Mouse (Mus musculus): ENCODE measurements at regions not wholly inside any gene's neighbourhood (a gene's known extent, or its start where the extent isn't known, plus 50 kb on each side); places are given as distances from the start of the nearest gene placed in this dataset.

DNA sequence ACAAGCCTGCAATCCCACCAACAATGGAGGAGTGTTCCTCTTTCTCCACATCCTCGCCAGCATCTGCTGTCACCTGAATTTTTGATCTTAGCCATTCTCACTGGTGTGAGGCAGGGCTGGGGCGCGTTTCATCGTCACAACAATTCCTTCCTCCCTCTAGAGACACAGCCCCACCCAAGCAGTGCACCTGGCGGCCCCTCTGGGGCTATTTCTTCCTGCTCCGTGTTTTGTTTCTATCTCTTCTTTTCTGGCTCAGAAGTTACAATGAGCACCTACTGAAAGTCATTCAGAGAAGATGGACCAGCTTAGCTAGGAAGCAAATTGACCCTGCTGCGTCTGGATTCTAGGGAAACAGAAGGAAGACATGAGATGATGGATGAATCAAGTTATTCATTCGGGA, 172.5 kb downstream of the Cand1 start:
- H3K36me3 ChIP-seq = no peaks in the 10 kb centered on the region
- peaks cover 3% of the 10 kb centered on the region; the same call in 1 of the 2 replicates for H3K4me1 ChIP-seq
- no peak overlapping the region for H3K9ac ChIP-seq
- H3K27ac ChIP-seq = no peak overlapping the region
- no peak overlapping the region for H3K4me2 ChIP-seq
- H3K9me3 ChIP-seq = no peaks in the 10 kb centered on the region
- H3K4me3 ChIP-seq (replicated peaks) = no peak overlapping the region
- no peak for ATAC-seq (ENCODE audit: insufficient read depth, low FRiP score, low read depth)
- 89% methylated on average over 8 of the region's 8 CpGs for WGBS
- no peaks in the 10 kb centered on the region for H3K27me3 ChIP-seq (replicated peaks)

DNA sequence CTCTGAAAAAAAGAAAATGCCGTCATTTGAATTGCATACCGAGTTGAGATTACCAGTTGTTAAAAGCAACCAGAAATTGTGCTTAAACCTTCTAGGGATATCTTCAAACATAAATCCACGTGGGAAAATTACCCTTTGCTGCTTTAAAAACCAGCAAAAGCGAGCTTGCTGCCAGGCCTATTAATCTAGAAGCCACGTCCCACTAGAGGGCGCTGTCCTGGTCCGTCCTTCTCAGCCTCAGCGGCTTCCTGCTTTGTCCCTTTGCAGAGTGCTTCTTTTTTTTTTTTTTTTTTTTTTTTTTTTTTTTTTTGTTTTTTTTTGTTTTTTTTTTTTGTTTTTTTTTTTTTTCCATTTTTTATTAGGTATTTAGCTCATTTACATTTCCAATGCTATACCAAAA, 173.9 kb downstream of the Cand1 start:
- 25% methylated on average over 8 of the region's 8 CpGs for WGBS
- no peak overlapping the region for H3K4me2 ChIP-seq
- H3K4me3 ChIP-seq (replicated peaks) = no peak overlapping the region
- ATAC-seq (ENCODE audit: insufficient read depth, low FRiP score, low read depth) = no peak
- no peaks in the 10 kb centered on the region for H3K9me3 ChIP-seq
- no peak overlapping the region for H3K27ac ChIP-seq
- H3K9ac ChIP-seq = no peak overlapping the region
- H3K36me3 ChIP-seq = no peaks in the 10 kb centered on the region
- H3K4me1 ChIP-seq = peaks cover 3% of the 10 kb centered on the region; the same call in 1 of the 2 replicates
- no peaks in the 10 kb centered on the region for H3K27me3 ChIP-seq (replicated peaks)

DNA sequence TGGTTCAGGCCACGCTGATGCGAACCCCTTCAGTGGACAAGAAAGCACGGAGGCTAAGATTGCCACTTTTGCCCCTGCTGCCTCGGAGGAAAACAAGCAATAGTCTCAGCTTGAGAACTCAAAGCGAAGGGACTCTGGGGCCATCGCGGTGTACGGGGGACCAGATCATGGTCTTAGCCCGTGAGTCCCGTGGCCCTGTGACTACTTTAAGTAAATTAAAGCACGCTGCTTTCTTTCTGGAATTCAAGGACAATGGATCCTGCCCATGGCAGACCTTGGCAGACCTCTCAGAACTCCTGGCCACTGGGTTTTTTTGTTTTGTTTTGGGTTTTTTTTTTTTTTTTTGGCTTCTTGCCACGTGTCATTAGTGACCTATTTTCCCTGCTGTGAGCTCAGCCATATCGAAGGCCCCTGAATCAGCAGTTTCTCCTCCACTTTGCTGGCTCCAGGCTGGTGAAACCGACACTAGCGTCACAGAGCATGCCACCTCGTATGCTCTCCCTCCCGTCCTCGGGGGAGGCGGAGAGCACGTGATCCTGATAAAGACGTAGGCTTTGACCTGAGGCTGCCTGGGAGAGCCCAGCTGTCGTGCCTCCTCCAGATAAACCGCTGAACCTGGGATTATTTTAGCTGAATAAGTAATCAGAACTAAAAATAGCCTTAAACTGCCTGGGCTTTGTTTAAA, 174.6 kb downstream of the Cand1 start:
- no peak overlapping the region for H3K4me3 ChIP-seq (replicated peaks)
- WGBS = 42% methylated on average over 23 of the region's 23 CpGs
- ATAC-seq (ENCODE audit: insufficient read depth, low FRiP score, low read depth) = peak; percentile 87

DNA sequence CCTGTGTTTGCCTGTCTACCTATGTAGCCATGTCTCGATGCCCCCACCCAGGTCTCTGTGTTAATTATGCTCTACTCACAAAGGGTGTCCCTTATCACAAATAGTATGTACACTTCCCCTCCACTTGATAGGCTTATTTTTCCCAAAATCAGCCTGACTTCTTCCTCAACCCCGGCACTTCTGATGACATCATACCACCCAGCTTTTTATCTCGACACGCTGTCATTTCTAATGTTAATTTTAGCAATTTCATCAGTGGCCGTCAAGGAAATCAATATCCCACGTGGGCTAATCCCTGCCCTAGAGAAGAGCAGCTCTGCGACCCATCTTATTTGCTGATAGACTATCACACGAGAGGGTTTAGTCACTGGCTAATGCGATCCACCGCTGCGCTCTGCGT, 175.6 kb downstream of the Cand1 start:
- Histone ChIP-seq H3K9ac (no peak overlapping the region), H3K27ac (no peak overlapping the region), H3K27me3 (replicated peaks) (no peaks in the 10 kb centered on the region), H3K9me3 (no peaks in the 10 kb centered on the region), H3K4me1 (peaks cover 3% of the 10 kb centered on the region; the same call in 1 of the 2 replicates), H3K4me2 (no peak overlapping the region), H3K4me3 (replicated peaks) (no peak overlapping the region), H3K36me3 (no peaks in the 10 kb centered on the region)
- no peak for ATAC-seq (ENCODE audit: insufficient read depth, low FRiP score, low read depth)
- WGBS = 80% methylated on average over 12 of the region's 12 CpGs

More for the DNA sequence above, 174.6 kb downstream of the Cand1 start:
- no peaks in the 10 kb centered on the region for H3K9me3 ChIP-seq
- no peaks in the 10 kb centered on the region for H3K36me3 ChIP-seq
- no peaks in the 10 kb centered on the region for H3K27me3 ChIP-seq (replicated peaks)
- 0 out of 2 replicates have a peak overlapping the region, but pooled peaks have one; percentile 29 for H3K4me2 ChIP-seq
- H3K4me1 ChIP-seq = peaks cover 3% of the 10 kb centered on the region; the same call in 1 of the 2 replicates
- H3K9ac ChIP-seq = no peak overlapping the region
- peak overlapping the region; percentile 44; the same call in 1 of the 2 replicates for H3K27ac ChIP-seq

DNA sequence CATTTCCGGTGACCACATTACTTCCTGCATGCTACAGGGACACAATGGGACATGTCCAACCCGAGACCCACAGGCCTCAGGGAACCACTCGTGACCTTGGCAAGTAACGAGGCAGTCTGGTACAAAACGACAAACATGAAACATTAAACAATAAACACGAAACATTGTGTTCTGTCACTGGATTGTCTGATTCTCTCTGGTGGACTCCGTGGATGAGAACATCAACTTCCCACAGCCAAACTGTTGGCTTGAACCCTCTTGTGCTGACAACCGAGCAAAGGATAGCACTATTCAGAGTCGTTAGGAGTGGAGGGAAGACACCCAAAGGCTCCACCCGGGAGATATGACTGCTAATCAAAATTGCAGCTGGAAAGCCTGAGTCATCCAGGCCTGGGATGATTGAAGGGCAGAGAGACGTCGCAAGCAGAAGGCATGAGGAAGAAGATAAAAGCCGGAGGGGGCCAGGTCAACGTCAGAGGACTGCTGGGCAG, 176.6 kb downstream of the Cand1 start:
- 75% methylated on average over 14 of the region's 14 CpGs for WGBS
- Histone ChIP-seq H3K36me3 (no peaks in the 10 kb centered on the region), H3K9me3 (no peaks in the 10 kb centered on the region), H3K4me2 (no peak overlapping the region), H3K4me1 (peaks cover 3% of the 10 kb centered on the region; the same call in 1 of the 2 replicates), H3K27ac (no peak overlapping the region), H3K27me3 (replicated peaks) (no peaks in the 10 kb centered on the region), H3K4me3 (replicated peaks) (no peak overlapping the region), H3K9ac (no peak overlapping the region)
- no peak for ATAC-seq (ENCODE audit: insufficient read depth, low FRiP score, low read depth)

DNA sequence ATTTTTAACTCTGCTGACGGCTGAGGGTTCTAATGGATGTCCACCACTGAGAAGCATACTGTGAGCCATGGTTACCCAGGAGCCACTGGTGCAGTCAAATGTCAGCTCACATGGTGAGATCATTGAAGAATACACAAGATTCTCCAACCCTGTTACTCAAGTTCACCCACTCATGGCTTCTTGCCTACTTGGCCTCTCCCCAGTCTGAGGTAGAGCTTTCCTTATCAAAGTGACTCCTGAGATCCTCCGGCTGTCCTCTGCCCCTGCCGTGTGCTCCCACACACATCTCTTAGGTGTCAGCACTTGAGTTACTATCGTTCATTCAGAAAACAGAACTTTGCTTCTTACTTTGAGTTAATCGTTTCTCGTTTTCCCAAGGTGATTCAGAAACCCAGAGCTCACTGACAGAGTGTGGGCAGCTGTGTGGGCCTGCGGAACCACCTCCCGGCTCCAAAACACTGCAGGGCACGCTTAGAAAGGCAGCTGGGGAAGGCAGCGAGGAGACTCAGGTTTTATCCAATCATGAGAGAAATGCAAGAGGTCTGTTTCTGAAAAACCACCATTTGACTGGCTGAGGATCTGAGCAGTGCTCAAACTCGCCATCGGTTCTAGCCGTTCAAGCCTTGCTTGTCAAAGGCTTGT, 177.8 kb downstream of the Cand1 start:
- H3K27me3 ChIP-seq (replicated peaks) = no peaks in the 10 kb centered on the region
- H3K36me3 ChIP-seq = no peaks in the 10 kb centered on the region
- no peaks in the 10 kb centered on the region for H3K9me3 ChIP-seq
- no peak overlapping the region for H3K4me2 ChIP-seq
- peaks cover 3% of the 10 kb centered on the region; the same call in 1 of the 2 replicates for H3K4me1 ChIP-seq
- 82% methylated on average over 13 of the region's 13 CpGs for WGBS
- H3K9ac ChIP-seq = no peak overlapping the region
- H3K4me3 ChIP-seq (replicated peaks) = no peak overlapping the region
- H3K27ac ChIP-seq = no peak overlapping the region
- ATAC-seq (ENCODE audit: insufficient read depth, low FRiP score, low read depth) = no peak

DNA sequence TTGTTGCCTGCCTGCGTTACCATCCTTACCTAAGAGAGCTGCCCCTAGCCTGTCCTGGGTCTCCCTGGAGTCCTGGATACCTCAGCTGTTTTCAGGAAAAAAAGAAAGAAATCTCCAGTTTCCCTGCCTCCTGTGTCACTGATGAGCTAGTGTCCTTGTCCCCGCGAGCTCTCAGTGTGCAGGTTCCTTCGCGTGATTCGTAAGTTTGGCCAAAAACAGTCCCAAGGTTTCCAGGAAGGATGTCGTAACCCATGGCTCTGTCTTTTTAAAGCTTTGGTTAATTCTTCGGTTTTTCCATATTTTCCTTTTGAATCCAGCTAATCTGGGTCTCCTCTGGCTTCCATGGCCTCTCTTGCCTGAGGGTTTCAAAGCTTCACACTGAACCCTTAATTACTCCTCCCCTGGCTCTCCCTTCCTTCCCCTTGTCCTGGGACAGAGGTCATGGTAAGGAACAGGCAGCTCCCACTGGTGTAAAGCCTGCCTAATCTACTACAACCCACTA, 178.5 kb downstream of the Cand1 start:
- H3K4me3 ChIP-seq (replicated peaks) = no peak overlapping the region
- H3K4me1 ChIP-seq = peaks cover 3% of the 10 kb centered on the region; the same call in 1 of the 2 replicates
- H3K27me3 ChIP-seq (replicated peaks) = no peaks in the 10 kb centered on the region
- no peaks in the 10 kb centered on the region for H3K36me3 ChIP-seq
- no peak for ATAC-seq (ENCODE audit: insufficient read depth, low FRiP score, low read depth)
- no peak overlapping the region for H3K9ac ChIP-seq
- H3K9me3 ChIP-seq = no peaks in the 10 kb centered on the region
- no peak overlapping the region for H3K4me2 ChIP-seq
- no peak overlapping the region for H3K27ac ChIP-seq
- WGBS = 93% methylated on average over 8 of the region's 8 CpGs

DNA sequence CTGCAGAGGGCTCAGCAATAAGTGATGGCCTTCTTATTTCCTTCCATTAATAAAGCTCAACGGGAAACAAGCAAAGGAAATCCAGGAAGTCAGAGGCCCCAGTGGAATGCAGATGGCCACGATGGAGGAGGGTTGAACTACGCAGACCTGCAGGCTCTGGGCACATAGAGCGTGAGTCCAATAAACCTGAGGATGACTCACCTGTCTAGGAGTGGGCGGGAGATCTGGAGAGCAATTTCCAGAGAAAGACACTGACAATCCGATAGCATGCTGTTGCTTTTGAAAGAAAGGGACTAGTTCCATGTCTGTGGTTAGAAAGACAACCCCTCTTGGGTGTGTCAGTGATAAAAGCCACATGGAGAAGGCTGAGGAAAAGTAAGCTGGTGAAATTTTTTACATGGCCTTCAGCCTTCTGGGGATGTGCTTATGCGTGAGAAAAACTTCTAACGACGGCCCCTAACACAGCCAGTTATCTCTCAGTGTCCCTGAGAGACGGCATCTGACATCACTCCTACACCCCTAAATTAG, 181.3 kb downstream of the Cand1 start:
- no peaks in the 10 kb centered on the region for H3K4me1 ChIP-seq
- 63% methylated on average over 10 of the region's 10 CpGs for WGBS
- H3K27me3 ChIP-seq (replicated peaks) = no peaks in the 10 kb centered on the region
- 0 out of 2 replicates have a peak, but pooled peaks have one; percentile 43 for ATAC-seq (ENCODE audit: insufficient read depth, low FRiP score, low read depth)
- H3K9ac ChIP-seq = no peak overlapping the region
- H3K9me3 ChIP-seq = no peaks in the 10 kb centered on the region
- H3K36me3 ChIP-seq = no peaks in the 10 kb centered on the region
- no peak overlapping the region for H3K4me2 ChIP-seq
- no peak overlapping the region for H3K4me3 ChIP-seq (replicated peaks)
- H3K27ac ChIP-seq = no peak overlapping the region

DNA sequence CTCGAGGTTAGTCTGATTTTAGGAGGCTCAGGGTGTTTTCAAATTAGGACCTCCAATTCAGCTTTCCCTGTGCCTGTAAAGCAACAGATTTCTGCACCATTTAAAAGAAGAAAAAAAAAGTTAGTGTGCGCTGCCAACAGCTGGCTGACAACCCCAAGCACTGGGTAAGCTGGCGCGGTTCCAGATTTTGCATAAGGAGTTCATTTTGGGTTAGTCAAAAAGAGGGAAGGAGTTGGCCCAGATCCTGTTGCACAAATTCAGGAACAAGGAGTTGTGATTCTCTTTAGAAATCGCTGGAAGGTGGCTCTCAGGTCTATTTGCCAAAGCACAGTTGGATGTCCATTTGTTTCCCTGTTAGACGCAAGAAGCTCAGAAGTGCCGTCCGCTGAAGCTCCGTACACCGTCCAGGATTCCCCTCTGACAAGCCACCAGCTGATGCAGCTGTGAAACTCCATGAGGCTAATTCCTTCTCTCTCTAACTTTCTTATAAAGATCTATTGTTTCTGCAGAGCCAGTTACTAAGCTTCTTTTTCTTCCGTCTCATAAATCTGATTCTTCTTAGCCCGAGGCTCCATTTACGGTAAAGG, 184.6 kb downstream of the Cand1 start:
- Histone ChIP-seq H3K4me1 (no peaks in the 10 kb centered on the region), H3K36me3 (no peaks in the 10 kb centered on the region), H3K9ac (no peak overlapping the region), H3K27ac (no peak overlapping the region), H3K4me2 (no peak overlapping the region; the same call in 1 of the 2 replicates), H3K27me3 (replicated peaks) (no peaks in the 10 kb centered on the region), H3K9me3 (no peaks in the 10 kb centered on the region), H3K4me3 (replicated peaks) (no peak overlapping the region)
- no peak for ATAC-seq (ENCODE audit: insufficient read depth, low FRiP score, low read depth)
- 47% methylated on average over 13 of the region's 13 CpGs for WGBS

DNA sequence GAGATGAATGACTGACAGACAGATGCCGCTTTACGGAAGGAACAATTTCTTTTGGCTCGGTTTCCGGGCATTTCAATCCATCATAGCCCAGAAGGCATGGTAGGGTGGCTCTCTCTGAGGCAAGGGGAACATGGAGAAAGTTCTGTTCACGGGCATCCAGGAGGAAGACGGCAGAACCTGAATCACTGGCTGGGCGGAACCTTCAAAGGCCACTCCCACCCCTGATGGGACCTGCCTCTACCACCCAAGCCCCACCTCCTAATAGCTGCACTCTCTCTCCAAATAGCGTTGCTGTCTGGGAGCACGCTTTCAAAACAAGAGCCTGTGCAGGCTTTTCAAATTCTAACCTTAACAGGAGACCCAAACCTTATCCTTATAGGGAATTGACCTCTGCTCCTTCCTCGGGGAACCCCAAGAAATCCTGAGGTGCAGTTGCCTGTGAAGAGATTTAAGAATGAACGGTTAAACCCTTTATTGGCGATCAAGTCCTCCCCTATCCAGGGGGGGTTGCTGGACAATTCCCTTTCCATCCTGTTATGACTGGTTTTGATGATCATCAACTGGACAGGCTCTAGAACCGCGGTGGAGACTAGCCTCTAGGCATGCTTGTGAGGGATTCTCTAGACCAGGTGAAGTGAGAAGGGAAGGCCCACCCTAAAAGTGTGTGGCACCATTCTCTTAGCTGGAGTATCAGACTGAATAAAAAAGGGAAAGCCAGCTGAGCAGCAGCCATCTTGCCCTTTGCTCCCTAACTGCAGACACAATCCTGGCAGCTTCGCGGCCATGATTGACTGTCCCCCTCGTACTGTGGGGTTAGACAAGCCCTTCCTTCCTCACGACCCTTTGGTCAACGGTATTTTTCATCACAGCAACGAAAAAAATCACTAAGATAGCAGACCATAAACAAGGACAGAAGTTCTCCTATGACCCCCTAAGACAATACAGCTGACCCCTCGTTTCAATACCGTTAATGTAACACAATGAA, 184.5 kb upstream of the Dyrk2 start:
- Histone ChIP-seq H3K9me3 (no peaks in the 10 kb centered on the region), H3K27me3 (replicated peaks) (no peaks in the 10 kb centered on the region), H3K4me1 (no peaks in the 10 kb centered on the region), H3K4me3 (replicated peaks) (no peak overlapping the region), H3K9ac (no peak overlapping the region), H3K27ac (no peak overlapping the region), H3K36me3 (no peaks in the 10 kb centered on the region), H3K4me2 (no peak overlapping the region; the same call in 1 of the 2 replicates)
- 75% methylated on average over 22 of the region's 22 CpGs for WGBS
- no peak for ATAC-seq (ENCODE audit: insufficient read depth, low FRiP score, low read depth)

DNA sequence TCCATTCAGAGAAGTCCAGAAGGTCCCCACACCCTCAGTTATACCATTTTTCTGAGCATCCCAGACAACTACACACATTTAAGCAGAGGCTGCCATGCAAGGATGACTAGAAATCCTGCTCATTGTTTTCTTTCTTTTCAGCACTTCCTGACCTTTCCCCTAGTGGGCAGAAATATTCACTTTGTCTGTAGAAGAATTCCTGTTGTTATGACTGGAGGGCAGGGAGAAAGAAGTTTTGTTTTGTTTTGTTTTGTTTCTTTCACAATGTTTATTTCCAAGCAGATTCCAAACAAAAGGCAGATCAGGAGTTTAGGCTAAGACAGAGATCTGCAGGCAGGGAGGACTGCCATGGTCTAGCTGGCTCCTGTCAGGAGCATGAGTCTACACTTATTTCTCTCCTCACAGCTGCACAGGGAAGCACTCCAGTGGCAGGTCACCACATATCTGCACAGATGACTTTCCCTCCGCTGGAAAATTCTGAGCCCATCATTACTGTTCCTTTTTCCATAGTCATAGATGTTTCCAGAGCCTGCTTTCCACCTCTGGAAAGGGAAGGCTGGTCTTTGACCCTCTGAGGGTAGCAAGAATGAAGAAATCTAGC, 182.5 kb upstream of the Dyrk2 start:
- no peak overlapping the region for H3K4me3 ChIP-seq (replicated peaks)
- no peak overlapping the region for H3K4me2 ChIP-seq
- no peaks in the 10 kb centered on the region for H3K27me3 ChIP-seq (replicated peaks)
- H3K9ac ChIP-seq = no peak overlapping the region
- H3K4me1 ChIP-seq = no peaks in the 10 kb centered on the region
- WGBS = 63% methylated on average over 1 of the region's 1 CpGs
- ATAC-seq (ENCODE audit: insufficient read depth, low FRiP score, low read depth) = no peak
- no peaks in the 10 kb centered on the region for H3K9me3 ChIP-seq
- H3K36me3 ChIP-seq = no peaks in the 10 kb centered on the region
- H3K27ac ChIP-seq = no peak overlapping the region
